Mouse (Mus musculus): ENCODE measurements around the gene Sec14l5.

GRCm38 (mm10) chr16:5159248-5159647 is 12.3 kb downstream of the Sec14l5 start:
- TF ChIP-seq CTCF (IDR thresholded peaks at IDR 0.05; ENCODE audit: low read depth, low read length) (no peak), POLR2A (IDR thresholded peaks at IDR 0.05; ENCODE audit: insufficient read depth, low read length) (no peak), EP300 (IDR thresholded peaks at IDR 0.05; ENCODE audit: insufficient read depth, low read depth, low read length) (no peak)

Data from ES-Bruce4 (cell line).